Mouse (Mus musculus): ENCODE measurements around the gene C8g.

DNA sequence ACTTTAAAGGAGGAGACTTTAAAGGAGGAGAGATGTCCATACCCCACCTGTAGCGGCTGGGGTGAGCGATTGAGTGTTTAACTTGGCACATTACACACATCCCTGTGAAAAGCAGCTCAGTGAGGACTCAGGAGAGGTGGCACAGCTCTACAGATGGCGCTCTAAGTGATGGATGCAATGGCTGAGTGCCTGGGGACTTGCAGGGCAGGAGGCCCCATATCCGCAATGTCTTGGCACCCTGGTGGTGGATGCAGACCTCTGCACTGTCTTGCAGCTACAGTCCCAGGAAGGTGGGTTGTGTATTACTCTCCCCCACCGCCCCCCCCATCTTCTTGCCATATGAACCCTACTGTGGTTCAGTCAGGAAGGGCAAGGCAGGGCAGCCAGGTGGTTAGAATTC, 5.4 kb upstream of the C8g start:
- no peak for TF ChIP-seq POLR2A (IDR thresholded peaks at IDR 0.05; ENCODE audit: control insufficient read depth in 1 of 2, insufficient read depth in 1 of 2, low read depth in 1 of 2, low read length in 2 of 2, poor library complexity in 1 of 2)
- no peak for TF ChIP-seq MAZ (IDR thresholded peaks at IDR 0.05; ENCODE audit: low read depth, low read length)

Measured in MEL (cell line).